Mouse (Mus musculus) lung, embryonic 14.5 days (tissue): Measurements from ENCODE around the gene Loxl3. TPM values are rescaled to one million over a fixed set of nuclear protein-coding genes. Genes with fewer than 3 reads are reported as not detected.

Experiments used
- ATAC-seq: fragments of 200-750 bp; cut with Nextera tagmentation; 2 replicates; pipeline ENCODE4 v1.8.0; 2017; ENCODE audit warnings: mild to moderate bottlenecking, moderate TSS enrichment, moderate library complexity; ENCODE audit not compliant: insufficient read depth
- DNase-seq: peaks from one replicate; pipeline ENCODE4 v3.0.0-alpha.2; 2015
- H3K27ac ChIP-seq: fragments of 300-500 bp; sonication (generic); 2 replicates; pipeline ENCODE4 v1.5.1; 2014; ENCODE audit warnings: low read depth, mild to moderate bottlenecking, moderate library complexity
- H3K27me3 ChIP-seq: fragments of 300-500 bp; sonication (generic); 2 replicates; pipeline ENCODE4 v1.6.1; 2014; ENCODE audit warnings: low read length, control low read depth; ENCODE audit not compliant: insufficient read depth
- H3K36me3 ChIP-seq: fragments of 300-500 bp; sonication (generic); 2 replicates; pipeline ENCODE4 v1.6.1; 2014; ENCODE audit warnings: control low read depth; ENCODE audit not compliant: insufficient read depth
- H3K4me1 ChIP-seq: fragments of 300-500 bp; sonication (generic); 2 replicates; pipeline ENCODE4 v1.6.1; 2014; ENCODE audit warnings: antibody characterized with exemption, control low read depth; ENCODE audit not compliant: insufficient read depth
- H3K4me2 ChIP-seq: fragments of 300-500 bp; sonication (generic); 2 replicates; pipeline ENCODE4 v1.6.1; 2014; ENCODE audit warnings: mild to moderate bottlenecking
- H3K4me3 ChIP-seq: fragments of 300-500 bp; sonication (generic); 2 replicates; pipeline ENCODE4 v1.5.1; 2014; ENCODE audit warnings: low read depth, low read length
- H3K9ac ChIP-seq: fragments of 300-500 bp; sonication (generic); 2 replicates; pipeline ENCODE4 v1.6.1; 2014
- H3K9me3 ChIP-seq: fragments of 300-500 bp; sonication (generic); 2 replicates; pipeline ENCODE4 v1.6.1; 2016; ENCODE audit warnings: low read depth, low read length, control low read depth
- CTCF ChIP-seq: IDR thresholded peaks from 2 replicates; pipeline ENCODE4 v1.5.1; 2016; ENCODE audit warnings: antibody characterized with exemption, low read depth
- WGBS: fragments of 180-500 bp; shearing (Covaris S2); extraction: QIAGEN DNeasy Blood & Tissue Kit; methylation state at CpG from one replicate; pipeline ENCODE4 v1.1.7; 2014; 5-methylcytosine and 5-hydroxymethylcytosine counted together
- polyA plus RNA-seq: library from polyadenylated mRNA; unstranded; fragments of >200 nt; fragmentation: Nextera tagmentation; extraction: Ambion mirVana; gene quantifications from 2 replicates; pipeline ENCODE4 v1.2.1, GENCODE M21; 2014

The Loxl3 gene
- polyA plus RNA-seq, 1 experiment from 2014 or later = 19.5 TPM

GRCm38 (mm10) chr6:83006114-83006513 is 27.9 kb upstream of the Loxl3 start:
- Histone ChIP-seq H3K27ac (no peak overlapping the region), H3K4me1 (peaks cover 5% of the 10 kb centered on the region; the same call in 1 of the 2 replicates), H3K9me3 (no peaks in the 10 kb centered on the region), H3K4me2 (no peak overlapping the region), H3K27me3 (no peaks in the 10 kb centered on the region), H3K4me3 (no peak overlapping the region), H3K9ac (no peak overlapping the region), H3K36me3 (no peaks in the 10 kb centered on the region)
- no peak for DNase-seq
- ATAC-seq = no peak
- 74% methylated on average over 6 of the region's 6 CpGs for WGBS
- no peak for TF ChIP-seq CTCF

- Histone ChIP-seq H3K4me2 (no peak overlapping the region), H3K36me3 (no peaks in the 10 kb centered on the region), H3K4me1 (peaks cover 5% of the 10 kb centered on the region; the same call in 1 of the 2 replicates), H3K27ac (no peak overlapping the region), H3K27me3 (no peaks in the 10 kb centered on the region), H3K9me3 (no peaks in the 10 kb centered on the region), H3K9ac (no peak overlapping the region), H3K4me3 (no peak overlapping the region)
- WGBS = 35% methylated on average over 3 of the region's 3 CpGs
- DNase-seq (peak; percentile 39), ATAC-seq (no peak)
- no peak for TF ChIP-seq CTCF
Measured at GRCm38 (mm10) chr6:83008659-83009058, 25.3 kb upstream of the Loxl3 start.

GRCm38 (mm10) chr6:83010010-83010409 is 24.0 kb upstream of the Loxl3 start:
- Histone ChIP-seq H3K9ac (no peak overlapping the region), H3K27ac (no peak overlapping the region), H3K27me3 (no peaks in the 10 kb centered on the region), H3K4me1 (0 out of 2 replicates have a peak, but pooled peaks cover 5% of the 10 kb centered on the region), H3K4me2 (no peak overlapping the region; the same call in 1 of the 2 replicates), H3K9me3 (no peaks in the 10 kb centered on the region), H3K4me3 (no peak overlapping the region), H3K36me3 (no peaks in the 10 kb centered on the region)
- no peak for TF ChIP-seq CTCF
- ATAC-seq (no peak), DNase-seq (peak; percentile 6)
- WGBS = 29% methylated on average over 7 of the region's 7 CpGs

GRCm38 (mm10) chr6:83011255-83011654 is 22.7 kb upstream of the Loxl3 start:
- Histone ChIP-seq H3K27ac (no peak overlapping the region), H3K9me3 (no peaks in the 10 kb centered on the region), H3K4me3 (no peak overlapping the region), H3K4me1 (0 out of 2 replicates have a peak, but pooled peaks cover 5% of the 10 kb centered on the region), H3K9ac (no peak overlapping the region), H3K36me3 (no peaks in the 10 kb centered on the region), H3K27me3 (no peaks in the 10 kb centered on the region), H3K4me2 (no peak overlapping the region)
- WGBS = 82% methylated on average over 7 of the region's 7 CpGs
- DNase-seq = no peak
- TF ChIP-seq CTCF = no peak
- no peak for ATAC-seq

- H3K9me3 ChIP-seq = no peaks in the 10 kb centered on the region
- 78% methylated on average over 6 of the region's 6 CpGs for WGBS
- no peak overlapping the region for H3K4me2 ChIP-seq
- TF ChIP-seq CTCF = no peak
- no peak for DNase-seq
- no peak overlapping the region for H3K4me3 ChIP-seq
- H3K4me1 ChIP-seq = 0 out of 2 replicates have a peak, but pooled peaks cover 5% of the 10 kb centered on the region
- H3K9ac ChIP-seq = no peak overlapping the region
- H3K36me3 ChIP-seq = no peaks in the 10 kb centered on the region
- H3K27me3 ChIP-seq = no peaks in the 10 kb centered on the region
- no peak overlapping the region for H3K27ac ChIP-seq
- no peak for ATAC-seq
Measured at GRCm38 (mm10) chr6:83011756-83012155, 22.2 kb upstream of the Loxl3 start.

- H3K4me3 ChIP-seq = no peak overlapping the region
- no peaks in the 10 kb centered on the region for H3K27me3 ChIP-seq
- 70% methylated on average over 5 of the region's 5 CpGs for WGBS
- no peak for TF ChIP-seq CTCF
- 0 out of 2 replicates have a peak, but pooled peaks cover 5% of the 10 kb centered on the region for H3K4me1 ChIP-seq
- H3K9ac ChIP-seq = no peak overlapping the region
- H3K36me3 ChIP-seq = no peaks in the 10 kb centered on the region
- H3K9me3 ChIP-seq = no peaks in the 10 kb centered on the region
- ATAC-seq = no peak
- H3K4me2 ChIP-seq = no peak overlapping the region
- DNase-seq = no peak
- no peak overlapping the region; the same call in 1 of the 2 replicates for H3K27ac ChIP-seq
Measured at GRCm38 (mm10) chr6:83013444-83013843, 20.5 kb upstream of the Loxl3 start.

- TF ChIP-seq CTCF = no peak
- Histone ChIP-seq H3K9me3 (no peaks in the 10 kb centered on the region), H3K4me3 (no peak overlapping the region), H3K4me1 (0 out of 2 replicates have a peak, but pooled peaks cover 5% of the 10 kb centered on the region), H3K27me3 (no peaks in the 10 kb centered on the region), H3K9ac (no peak overlapping the region), H3K27ac (no peak overlapping the region; the same call in 1 of the 2 replicates), H3K36me3 (no peaks in the 10 kb centered on the region), H3K4me2 (no peak overlapping the region)
- ATAC-seq = peak; percentile 69; the same call in 1 of the 2 replicates
- 51% methylated on average over 12 of the region's 12 CpGs for WGBS
- DNase-seq = no peak
Measured at GRCm38 (mm10) chr6:83014482-83015466, 19.2 kb upstream of the Loxl3 start.
